Mouse (Mus musculus) NIH3T3 (cell line): Measurements from ENCODE around the gene H2al1b.

Experiments used
- DNase-seq: peaks from one replicate; pipeline ENCODE4 v3.0.0-alpha.2; 2012; ENCODE audit warnings: low read depth

H2al1b gene

DNA sequence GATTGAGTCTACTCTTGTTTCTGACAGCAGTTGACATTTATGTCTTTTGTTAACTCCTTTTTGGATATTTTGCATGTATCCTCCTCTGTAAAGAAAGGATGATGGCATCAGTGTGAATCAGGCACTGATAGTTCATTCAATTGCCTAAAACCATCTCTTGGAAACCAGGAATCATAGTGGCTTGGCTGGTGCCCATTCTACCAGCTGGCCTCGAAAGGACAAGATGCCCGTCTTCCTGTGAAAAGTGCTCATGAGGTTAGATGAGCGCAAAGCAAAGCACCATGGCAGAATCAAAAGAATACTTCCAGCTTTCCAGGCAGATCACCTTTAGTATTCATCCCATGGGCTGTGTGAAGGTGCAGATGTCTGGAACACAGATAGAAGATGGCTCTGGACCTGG, 44.5 kb downstream of the H2al1b start:
- DNase-seq, result no peak
